Mouse (Mus musculus) limb, embryonic 11.5 days (tissue): ENCODE measurements around the gene Wdr49. TPM values are rescaled to one million over a fixed set of nuclear protein-coding genes. Genes with fewer than 3 reads are reported as not detected.

Experiments used
- polyA plus RNA-seq: library from polyadenylated mRNA; unstranded; fragments of >200 nt; fragmentation: Nextera tagmentation; extraction: Ambion mirVana; gene quantifications from 2 replicates; pipeline ENCODE4 v1.2.1, GENCODE M21; 2014

Gene Wdr49
- polyA plus RNA-seq, 1 experiment from 2014 or later, result not detected

Other genes with a start within 250 kb of the Wdr49 start
- gene Serpini2, start 212.1 kb downstream of the Wdr49 start, polyA plus RNA-seq, result not detected in 2 replicates
- 92.5 and 94.0 TPM in 2 replicates for gene Pdcd10, start 74.7 kb upstream of the Wdr49 start, polyA plus RNA-seq
- gene Serpini1, start 75.4 kb upstream of the Wdr49 start, polyA plus RNA-seq, result 5.8 and 6.1 TPM in 2 replicates